Mouse (Mus musculus) MEL (cell line): ENCODE measurements at regions not wholly inside any gene's neighbourhood (a gene's known extent, or its start where the extent isn't known, plus 50 kb on each side); places are given as distances from the start of the nearest gene placed in this dataset.

Experiments used
- DNase-seq: peaks from one replicate; pipeline ENCODE4 v3.0.0; 2011; ENCODE audit warnings: low read depth, low spot score
- H3K27ac ChIP-seq: 2 replicates; pipeline ENCODE4 v1.5.1; 2012; ENCODE audit warnings: low read depth, mild to moderate bottlenecking, control low read depth, low read length, moderate library complexity; ENCODE audit not compliant: control insufficient read depth
- H3K27me3 ChIP-seq, 2 experiments: fragments of 150-350 bp in 1 of 2; sonication (generic) in 1 of 2; 2 replicates each; pipeline ENCODE4 v1.6.1; 2012; ENCODE audit warnings: low read length in 2 of 2, mild to moderate bottlenecking in 2 of 2, improper control_type of control experiment in 1 of 2, moderate library complexity in 1 of 2; ENCODE audit not compliant: insufficient read depth in 2 of 2, control insufficient read depth in 1 of 2
- H3K36me3 ChIP-seq, 2 experiments: 2 replicates each; pipeline ENCODE4 v1.6.1; 2012 to 2014; ENCODE audit warnings: low read length in 2 of 2, improper control_type of control experiment in 1 of 2, inconsistent platforms in 1 of 2, mild to moderate bottlenecking in 1 of 2; ENCODE audit not compliant: insufficient read depth in 2 of 2, control insufficient read depth in 1 of 2
- H3K4me1 ChIP-seq, 2 experiments: fragments of 150-350 bp in 1 of 2; sonication (generic) in 1 of 2; 2 replicates each; pipeline ENCODE4 v1.6.1; 2012; ENCODE audit warnings: low read length in 2 of 2, improper control_type of control experiment in 1 of 2, mild to moderate bottlenecking in 1 of 2; ENCODE audit not compliant: insufficient read depth in 2 of 2, control insufficient read depth in 1 of 2
- H3K4me3 ChIP-seq, 2 experiments: fragments of 150-350 bp in 1 of 2; sonication (generic) in 1 of 2; 2 replicates each; pipeline ENCODE4 v1.5.1; 2012; ENCODE audit warnings: low read depth in 2 of 2, low read length in 2 of 2, mild to moderate bottlenecking in 2 of 2, moderate library complexity in 2 of 2, control low read depth in 1 of 2, improper control_type of control experiment in 1 of 2; ENCODE audit not compliant: control insufficient read depth in 1 of 2, insufficient read depth in 1 of 2
- H3K79me2 ChIP-seq: 2 replicates; pipeline ENCODE4 v1.6.1; 2012; ENCODE audit warnings: mild to moderate bottlenecking, low read length, moderate library complexity; ENCODE audit not compliant: control insufficient read depth, poor library complexity, insufficient read depth
- H3K9ac ChIP-seq: 2 replicates; pipeline ENCODE4 v1.6.1; 2012; ENCODE audit warnings: low read depth, mild to moderate bottlenecking, control low read depth, low read length, moderate library complexity; ENCODE audit not compliant: control insufficient read depth, poor library complexity, severe bottlenecking
- H3K9me3 ChIP-seq: fragments of 150-350 bp; sonication (generic); replicated peaks from 2 replicates; pipeline ENCODE4 v1.6.1; 2012; ENCODE audit warnings: mild to moderate bottlenecking, low read length, improper control_type of control experiment, moderate library complexity; ENCODE audit not compliant: insufficient read depth
- BHLHE40 ChIP-seq: IDR thresholded peaks from 2 replicates; pipeline ENCODE4 v1.6.1; 2012; ENCODE audit warnings: low read depth, mild to moderate bottlenecking, inconsistent platforms, low read length, improper control_type of control experiment, borderline replicate concordance
- CHD1 ChIP-seq: IDR thresholded peaks from 2 replicates; pipeline ENCODE4 v1.6.1; 2012; ENCODE audit warnings: low read depth, mild to moderate bottlenecking, inconsistent platforms, low read length, improper control_type of control experiment
- EP300 ChIP-seq, 2 experiments: IDR thresholded peaks; 2 replicates each; pipeline ENCODE4 v1.6.1; 2011; ENCODE audit warnings: improper control_type of control experiment in 2 of 2, low read length in 2 of 2, low read depth in 1 of 2, mild to moderate bottlenecking in 1 of 2
- ETS1 ChIP-seq: IDR thresholded peaks from 2 replicates; pipeline ENCODE4 v1.6.1; 2012; ENCODE audit warnings: low read depth, mild to moderate bottlenecking, inconsistent platforms, low read length, improper control_type of control experiment, moderate library complexity
- GABPA ChIP-seq: IDR thresholded peaks from 2 replicates; pipeline ENCODE4 v1.6.1; 2012; ENCODE audit warnings: low read depth, mild to moderate bottlenecking, inconsistent platforms, low read length, improper control_type of control experiment, moderate library complexity
- HCFC1 ChIP-seq: IDR thresholded peaks from 2 replicates; pipeline ENCODE4 v1.6.1; 2012; ENCODE audit warnings: low read depth, mild to moderate bottlenecking, inconsistent platforms, low read length, improper control_type of control experiment, moderate library complexity
- MAFK ChIP-seq: IDR thresholded peaks from 2 replicates; pipeline ENCODE4 v1.6.1; 2011; ENCODE audit warnings: low read depth, mild to moderate bottlenecking, low read length, improper control_type of control experiment, borderline replicate concordance
- MAZ ChIP-seq: IDR thresholded peaks from 2 replicates; pipeline ENCODE4 v1.6.1; 2012; ENCODE audit warnings: low read depth, mild to moderate bottlenecking, inconsistent platforms, low read length, improper control_type of control experiment
- MEF2A ChIP-seq: IDR thresholded peaks from 2 replicates; pipeline ENCODE4 v1.6.1; 2014; ENCODE audit warnings: low read depth, mild to moderate bottlenecking, inconsistent platforms, low read length, improper control_type of control experiment; ENCODE audit not compliant: poor library complexity, insufficient replicate concordance, severe bottlenecking; ENCODE audit errors: extremely low read depth
- MYB ChIP-seq: IDR thresholded peaks from 2 replicates; pipeline ENCODE4 v1.6.1; 2011; ENCODE audit warnings: mild to moderate bottlenecking, low read depth, low read length, improper control_type of control experiment
- MYC ChIP-seq: IDR thresholded peaks from 2 replicates; pipeline ENCODE4 v1.6.1; 2011; ENCODE audit warnings: low read depth, mild to moderate bottlenecking, low read length, improper control_type of control experiment, moderate library complexity
- NELFE ChIP-seq: IDR thresholded peaks from 2 replicates; pipeline ENCODE4 v1.6.1; 2011; ENCODE audit warnings: low read depth, low read length, improper control_type of control experiment
- POLR2A ChIP-seq, 2 experiments: IDR thresholded peaks; 2 replicates each; pipeline ENCODE4 v1.6.1; 2011 to 2012; ENCODE audit warnings: low read length in 2 of 2, mild to moderate bottlenecking in 2 of 2, control low read depth in 1 of 2, improper control_type of control experiment in 1 of 2, low read depth in 1 of 2, moderate library complexity in 1 of 2; ENCODE audit not compliant: control insufficient read depth in 1 of 2, insufficient read depth in 1 of 2, poor library complexity in 1 of 2
- POLR2AphosphoS5 ChIP-seq: IDR thresholded peaks from 2 replicates; pipeline ENCODE4 v1.6.1; 2012; ENCODE audit warnings: low read depth, borderline replicate concordance, mild to moderate bottlenecking, inconsistent platforms, low read length, moderate library complexity, mixed read lengths
- RCOR1 ChIP-seq: IDR thresholded peaks from 2 replicates; pipeline ENCODE4 v1.6.1; 2012; ENCODE audit warnings: low read depth, mild to moderate bottlenecking, inconsistent platforms, low read length, improper control_type of control experiment
- SMC3 ChIP-seq: IDR thresholded peaks from 2 replicates; pipeline ENCODE4 v1.6.1; 2011; ENCODE audit warnings: low read depth, low read length, improper control_type of control experiment
- TBP ChIP-seq: IDR thresholded peaks from 2 replicates; pipeline ENCODE4 v1.8.0; 2011; ENCODE audit warnings: low read depth, low read length, improper control_type of control experiment
- TCF12 ChIP-seq: IDR thresholded peaks from 2 replicates; pipeline ENCODE4 v1.6.1; 2014; ENCODE audit warnings: low read depth, mild to moderate bottlenecking, inconsistent platforms, low read length, improper control_type of control experiment, moderate library complexity
- UBTF ChIP-seq: IDR thresholded peaks from 2 replicates; pipeline ENCODE4 v1.6.1; 2012; ENCODE audit warnings: low read depth, mild to moderate bottlenecking, inconsistent platforms, low read length, improper control_type of control experiment, moderate library complexity, borderline replicate concordance; ENCODE audit not compliant: insufficient read depth
- USF1 ChIP-seq: IDR thresholded peaks from 2 replicates; pipeline ENCODE4 v1.6.1; 2014; ENCODE audit warnings: low read depth, mild to moderate bottlenecking, inconsistent platforms, low read length, improper control_type of control experiment, moderate library complexity
- USF2 ChIP-seq, 2 experiments: IDR thresholded peaks; 2 replicates each; pipeline ENCODE4 v1.6.1; 2011 to 2012; ENCODE audit warnings: improper control_type of control experiment in 2 of 2, low read length in 2 of 2, borderline replicate concordance in 1 of 2, inconsistent platforms in 1 of 2, low read depth in 1 of 2, mild to moderate bottlenecking in 1 of 2; ENCODE audit not compliant: insufficient read depth in 1 of 2
- ZMIZ1 ChIP-seq: IDR thresholded peaks from 2 replicates; pipeline ENCODE4 v1.6.1; 2012; ENCODE audit warnings: low read depth, mild to moderate bottlenecking, inconsistent platforms, low read length, improper control_type of control experiment, moderate library complexity

GRCm38 (mm10) chr9:115681841-115682240 is 227.4 kb upstream of the Gadl1 start:
- H3K27ac ChIP-seq: no peak overlapping the region
- H3K27me3 ChIP-seq: no peaks in the 10 kb centered on the region
- no peak for DNase-seq
- H3K9me3 ChIP-seq: no peaks in the 10 kb centered on the region
- no peaks in the 10 kb centered on the region for H3K79me2 ChIP-seq
- no peak overlapping the region for H3K4me3 ChIP-seq
- no peaks in the 10 kb centered on the region for H3K36me3 ChIP-seq
- H3K4me1 ChIP-seq: no peaks in the 10 kb centered on the region
- no peak overlapping the region for H3K9ac ChIP-seq
- TF ChIP-seq EP300 (IDR thresholded peaks at IDR 0.05; ENCODE audit: low read depth in 1 of 2, low read length in 2 of 2) (no peak), BHLHE40 (no peak), MYC (no peak), GABPA (no peak), ETS1 (no peak), MEF2A (no peak), TBP (no peak), NELFE (no peak), USF2 (IDR thresholded peaks at IDR 0.05; ENCODE audit: borderline replicate concordance in 1 of 2, insufficient read depth in 1 of 2, low read depth in 1 of 2, low read length in 2 of 2) (no peak), MAZ (no peak), MYB (no peak)

GRCm38 (mm10) chr9:115683951-115684350 is 225.3 kb upstream of the Gadl1 start:
- no peaks in the 10 kb centered on the region for H3K27me3 ChIP-seq
- no peaks in the 10 kb centered on the region for H3K4me1 ChIP-seq
- no peaks in the 10 kb centered on the region for H3K9me3 ChIP-seq
- no peaks in the 10 kb centered on the region for H3K36me3 ChIP-seq
- no peak for TF ChIP-seq ZMIZ1
- no peak for TF ChIP-seq BHLHE40
- no peak for TF ChIP-seq MAFK
- no peak for TF ChIP-seq RCOR1
- no peak for TF ChIP-seq CHD1
- TF ChIP-seq SMC3: no peak
- TF ChIP-seq POLR2AphosphoS5: no peak
- TF ChIP-seq UBTF: no peak
- TF ChIP-seq MYB: no peak
- TF ChIP-seq EP300 (IDR thresholded peaks at IDR 0.05; ENCODE audit: low read depth in 1 of 2, low read length in 2 of 2): no peak
- TF ChIP-seq TCF12: no peak
- TF ChIP-seq POLR2A (IDR thresholded peaks at IDR 0.05; ENCODE audit: control insufficient read depth in 1 of 2, insufficient read depth in 1 of 2, low read depth in 1 of 2, low read length in 2 of 2, poor library complexity in 1 of 2): no peak
- TF ChIP-seq HCFC1: no peak
- TF ChIP-seq USF1: no peak
- DNase-seq: no peak
- H3K27ac ChIP-seq: no peak overlapping the region
- no peak overlapping the region for H3K4me3 ChIP-seq
- H3K9ac ChIP-seq: no peak overlapping the region
- no peaks in the 10 kb centered on the region for H3K79me2 ChIP-seq
